8 mouse cellular contexts compared by ENCODE assay signal in the genomic region with DNA sequence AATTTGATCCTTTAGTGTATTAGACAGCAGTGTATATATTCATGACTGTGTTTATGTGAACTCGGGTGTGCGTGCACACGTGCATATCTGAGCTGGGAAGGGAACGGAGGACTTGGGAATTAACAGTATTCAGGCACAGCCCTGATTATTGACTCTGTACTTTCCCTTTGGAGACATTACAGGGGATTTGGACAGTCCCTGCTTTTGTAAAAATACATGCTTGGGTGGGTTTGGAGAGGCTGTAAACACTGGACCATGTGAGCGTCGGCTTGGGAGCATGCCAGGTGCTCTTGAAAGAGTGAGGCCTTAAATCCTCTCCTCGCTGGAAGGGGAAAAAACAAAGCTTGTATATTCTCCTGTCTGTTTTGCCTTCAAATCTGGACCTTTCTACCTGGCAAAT.
DNase-seq lines count a peak whose midpoint lies in the region; ATAC-seq and TF ChIP-seq lines count a peak whose summit lies in the region.
"Had no signal": no experiment of that assay in that cellular context is flagged by ENCODE, and none has a peak within 500 bp of the region (broad histone marks: within the 10 kb centered on the region; RNA-seq: fewer than 3 reads in every experiment).

No protein-coding gene starts in this region.

- H3K27me3 ChIP-seq in lung, embryonic 14.5 days (ENCODE audit: insufficient read depth, low read length): no peaks in the 10 kb centered on the region
- no peaks in the 10 kb centered on the region for H3K27me3 ChIP-seq in forebrain, embryonic 14.5 days (replicated peaks; ENCODE audit: control insufficient read depth, insufficient read depth, low read length)
- no peaks in the 10 kb centered on the region for H3K27me3 ChIP-seq in kidney, embryonic 16.5 days (ENCODE audit: insufficient read depth, low read length)

- H3K4me2 ChIP-seq in lung, embryonic 14.5 days: no peak overlapping the region
- H3K4me2 ChIP-seq in forebrain, embryonic 14.5 days (ENCODE audit: low read length): no peak overlapping the region
- no peak overlapping the region for H3K4me2 ChIP-seq in kidney, embryonic 16.5 days (replicated peaks; ENCODE audit: low read depth, low read length)

- no peaks in the 10 kb centered on the region for H3K36me3 ChIP-seq in lung, embryonic 14.5 days (ENCODE audit: insufficient read depth)
- no peaks in the 10 kb centered on the region for H3K36me3 ChIP-seq in forebrain, embryonic 14.5 days (ENCODE audit: control insufficient read depth, insufficient read depth, low read length)
- H3K36me3 ChIP-seq in kidney, embryonic 16.5 days (ENCODE audit: insufficient read depth, low read length): no peaks in the 10 kb centered on the region

- peak overlapping the region; percentile 67 for H3K27ac ChIP-seq in lung, embryonic 14.5 days (ENCODE audit: low read depth)
- no peak overlapping the region for H3K27ac ChIP-seq in forebrain, embryonic 14.5 days (ENCODE audit: low read depth, low read length)
- H3K27ac ChIP-seq in kidney, embryonic 16.5 days (ENCODE audit: low read length): no peak overlapping the region; the same call in 1 of the 2 replicates

- no peaks in the 10 kb centered on the region for H3K9me3 ChIP-seq in lung, embryonic 14.5 days (ENCODE audit: low read depth, low read length)
- H3K9me3 ChIP-seq in forebrain, embryonic 14.5 days (replicated peaks; ENCODE audit: control insufficient read depth, low read length): no peaks in the 10 kb centered on the region
- no peaks in the 10 kb centered on the region for H3K9me3 ChIP-seq in kidney, embryonic 16.5 days (ENCODE audit: low read length)

- peak; percentile 72 for ATAC-seq in lung, embryonic 14.5 days (ENCODE audit: insufficient read depth)
- peak; percentile 70 for ATAC-seq in forebrain, embryonic 14.5 days
- peak; percentile 76 for ATAC-seq in kidney, embryonic 16.5 days (ENCODE audit: low FRiP score, low TSS enrichment)

- peak; percentile 88 for DNase-seq in lung, embryonic 14.5 days
- DNase-seq in lung, postnatal 25 days (ENCODE audit: low spot score): no peak
- peak; percentile 86 for DNase-seq in forebrain, embryonic 14.5 days (ENCODE audit: low spot score)
- peak; percentile 47 for DNase-seq in retina, postnatal 1 day
- DNase-seq in spleen, adult 18-20 months: no peak
- no peak for DNase-seq in heart, adult 8-10 months (ENCODE audit: low spot score)
- DNase-seq: right cerebral cortex, adult 18-20 months had no signal

- WGBS in lung, embryonic 14.5 days: 21% methylated on average over 7 of the region's 7 CpGs
- 12% methylated on average over 7 of the region's 7 CpGs for WGBS in forebrain, embryonic 14.5 days
- whole genome bisulfite sequencing in kidney, embryonic 16.5 days: 33% methylated on average over 7 of the region's 7 CpGs

- no peak overlapping the region for H3K9ac ChIP-seq in lung, embryonic 14.5 days
- no peak overlapping the region for H3K9ac ChIP-seq in forebrain, embryonic 14.5 days (ENCODE audit: low read length)
- peak overlapping the region; percentile 13; the same call in 1 of the 2 replicates for H3K9ac ChIP-seq in kidney, embryonic 16.5 days (replicated peaks; ENCODE audit: low read length)

- TF ChIP-seq CTCF in lung, embryonic 14.5 days (IDR thresholded peaks at IDR 0.05; ENCODE audit: low read depth): no peak

- H3K4me3 ChIP-seq in lung, embryonic 14.5 days (ENCODE audit: low read depth, low read length): no peak overlapping the region
- H3K4me3 ChIP-seq in forebrain, embryonic 14.5 days (ENCODE audit: low read depth, low read length): no peak overlapping the region
- H3K4me3 ChIP-seq in kidney, embryonic 16.5 days (ENCODE audit: low read length): no peak overlapping the region

- peaks cover 21% of the 10 kb centered on the region for H3K4me1 ChIP-seq in lung, embryonic 14.5 days (ENCODE audit: insufficient read depth)
- peaks cover 14% of the 10 kb centered on the region for H3K4me1 ChIP-seq in forebrain, embryonic 14.5 days (ENCODE audit: control insufficient read depth, insufficient read depth, low read length)
- peaks cover 9% of the 10 kb centered on the region for H3K4me1 ChIP-seq in kidney, embryonic 16.5 days (ENCODE audit: insufficient read depth, low read length)

Comparison
In these comparisons a context has a peak if more than half of its experiments do, and no peak if none do; other contexts are left out.
1. DNase-seq: peak in lung, embryonic 14.5 days (single experiment), forebrain, embryonic 14.5 days (single experiment) and retina, postnatal 1 day (single experiment); none in lung, postnatal 25 days (single experiment), spleen, adult 18-20 months (0 of 2) and heart, adult 8-10 months (single experiment).
2. Peak in every context shown above with its lines, with median percentiles within 50 percentile points of each other: ATAC-seq.